Mouse (Mus musculus): ENCODE measurements around the gene Ric1.

Ric1 gene

DNA sequence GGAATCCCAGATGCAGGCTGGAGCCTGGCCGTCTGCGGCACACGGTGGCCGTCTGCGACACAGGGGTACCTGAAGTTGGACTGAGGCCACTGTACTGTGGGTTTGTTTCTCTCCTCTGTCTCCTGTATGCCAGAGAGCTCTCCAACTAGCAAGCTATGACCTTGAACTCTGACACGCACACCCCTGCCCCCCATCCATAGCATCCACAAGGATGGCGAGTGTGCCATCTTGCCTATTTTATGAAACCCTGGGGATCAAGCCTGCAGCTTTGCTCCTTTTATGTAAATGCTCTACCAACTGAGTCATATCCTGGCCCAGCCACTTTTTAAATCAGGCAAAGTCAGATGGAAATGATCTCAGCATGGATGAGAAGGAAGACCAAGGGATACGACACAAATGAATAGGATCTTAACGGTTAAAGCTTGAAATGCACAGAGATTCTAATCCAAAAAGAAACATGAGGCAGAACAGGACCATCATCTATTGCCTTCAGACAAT lies 131.7 kb downstream of the Ric1 start:
- in situ Hi-C loops (cut with MboI; ENCODE audit: unreplicated experiment in 2 of 2), result no loop called here

- in situ Hi-C loops (cut with MboI; ENCODE audit: unreplicated experiment in 2 of 2), result no loop called here
Observed at GRCm38 (mm10) chr19:29655148-29655547, 133.1 kb downstream of the Ric1 start.

GRCm38 (mm10) chr19:29656029-29656428 lies 133.9 kb downstream of the Ric1 start:
- in situ Hi-C loops (cut with MboI; ENCODE audit: unreplicated experiment in 2 of 2), result no loop called here

All from v-Abl transformed pro-B cells (cell line).